Mouse (Mus musculus) forebrain, embryonic 13.5 days (tissue): ENCODE measurements around the gene Myo1e. TPM values are rescaled to one million over a fixed set of nuclear protein-coding genes. Genes with fewer than 3 reads are reported as not detected.

Source experiments
- ATAC-seq: fragments of 200-750 bp; cut with Nextera tagmentation; 2 replicates; pipeline ENCODE4 v1.8.0; 2017
- H3K27ac ChIP-seq: fragments of 300-500 bp; sonication (generic); 2 replicates; pipeline ENCODE4 v1.5.1; 2015; ENCODE audit warnings: inconsistent platforms, mild to moderate bottlenecking, moderate library complexity
- H3K27me3 ChIP-seq: fragments of 300-500 bp; sonication (generic); 2 replicates; pipeline ENCODE4 v1.6.1; 2015; ENCODE audit warnings: mild to moderate bottlenecking, inconsistent platforms
- H3K36me3 ChIP-seq: fragments of 300-500 bp; sonication (generic); 2 replicates; pipeline ENCODE4 v1.6.1; 2015; ENCODE audit warnings: mild to moderate bottlenecking, inconsistent platforms; ENCODE audit not compliant: poor library complexity, severe bottlenecking
- H3K4me1 ChIP-seq: fragments of 300-500 bp; sonication (generic); 2 replicates; pipeline ENCODE4 v1.6.1; 2015; ENCODE audit warnings: inconsistent platforms
- H3K4me2 ChIP-seq: fragments of 300-500 bp; sonication (generic); 2 replicates; pipeline ENCODE4 v1.6.1; 2015; ENCODE audit warnings: inconsistent platforms, mild to moderate bottlenecking, moderate library complexity
- H3K4me3 ChIP-seq: fragments of 300-500 bp; sonication (generic); 2 replicates; pipeline ENCODE4 v1.5.1; 2015; ENCODE audit warnings: mild to moderate bottlenecking, inconsistent platforms
- H3K9ac ChIP-seq: fragments of 300-500 bp; sonication (generic); 2 replicates; pipeline ENCODE4 v1.6.1; 2015; ENCODE audit warnings: mild to moderate bottlenecking, inconsistent platforms
- H3K9me3 ChIP-seq: fragments of 300-500 bp; sonication (generic); replicated peaks from 2 replicates; pipeline ENCODE4 v1.6.1; 2016; ENCODE audit warnings: inconsistent platforms
- WGBS: fragments of 180-500 bp; shearing (Covaris S2); methylation state at CpG from one replicate; pipeline ENCODE4 v1.1.7; 2015; 5-methylcytosine and 5-hydroxymethylcytosine counted together
- polyA plus RNA-seq: library from polyadenylated mRNA; unstranded; fragments of >200 nt; fragmentation: Nextera tagmentation; extraction: Ambion mirVana; gene quantifications from 2 replicates; pipeline ENCODE4 v1.2.1, GENCODE M21; 2015

Myo1e gene
- polyA plus RNA-seq, 1 experiment from 2014 or later: 5.1 TPM

DNA sequence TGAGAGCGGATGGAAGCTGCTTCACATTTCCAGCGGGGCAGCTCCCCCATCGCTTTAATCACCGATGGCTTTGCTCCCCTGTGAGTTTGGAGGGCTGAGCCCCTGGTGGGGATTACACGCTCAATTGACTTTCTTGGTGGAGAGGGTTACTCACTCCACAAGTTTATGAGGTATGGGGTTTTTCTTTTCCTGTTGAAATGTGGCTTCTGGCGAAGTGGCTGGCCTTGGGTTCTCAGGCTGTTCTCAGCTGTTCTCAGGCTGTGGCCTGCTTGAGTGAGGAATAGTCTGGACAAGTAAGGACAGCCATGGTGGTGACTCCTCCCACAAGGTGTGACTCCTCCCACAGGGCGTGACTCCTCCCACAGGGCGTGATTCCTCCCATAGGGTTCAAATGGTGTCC is 149.1 kb downstream of the Myo1e start:
- no peaks in the 10 kb centered on the region for H3K27me3 ChIP-seq
- H3K4me2 ChIP-seq: no peak overlapping the region
- WGBS: 45% methylated on average over 8 of the region's 8 CpGs
- ATAC-seq: no peak
- H3K9me3 ChIP-seq: peaks cover 6% of the 10 kb centered on the region
- no peak overlapping the region for H3K4me3 ChIP-seq
- H3K9ac ChIP-seq: no peak overlapping the region
- peaks cover 6% of the 10 kb centered on the region for H3K36me3 ChIP-seq
- H3K27ac ChIP-seq: no peak overlapping the region
- H3K4me1 ChIP-seq: no peaks in the 10 kb centered on the region

DNA sequence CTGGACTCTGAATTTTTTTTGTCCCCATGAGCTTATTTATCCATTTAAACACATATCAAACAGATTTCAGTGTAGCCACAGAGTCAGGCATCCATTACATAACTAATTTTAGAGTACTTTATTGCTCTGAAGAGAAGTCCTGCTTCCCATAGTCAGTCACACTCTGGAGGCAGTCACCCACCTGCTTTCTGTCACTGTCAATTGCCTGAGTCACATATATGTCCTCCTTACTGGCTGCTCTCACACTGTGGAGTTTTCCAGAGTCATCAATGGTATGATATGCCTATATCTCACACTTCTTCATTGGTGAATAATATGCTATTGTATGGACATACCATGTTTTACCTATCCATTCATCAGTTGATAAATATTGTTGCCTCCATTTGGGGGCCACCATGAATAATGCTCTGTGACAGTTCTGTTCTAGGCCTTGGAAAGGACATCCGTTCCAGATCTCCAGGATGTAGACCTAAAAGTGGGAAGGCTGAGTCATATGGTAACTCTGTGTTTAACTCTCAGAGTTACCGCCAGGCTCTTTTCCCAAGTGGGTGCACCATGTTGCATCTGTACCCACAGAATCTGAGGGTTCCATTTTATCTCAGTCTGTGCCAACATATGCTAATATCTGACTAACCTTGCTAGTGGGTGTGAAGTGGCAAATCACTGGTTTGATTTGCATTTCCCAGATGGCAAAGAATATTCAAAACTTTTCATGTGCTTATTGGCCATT is 152.4 kb downstream of the Myo1e start:
- H3K4me3 ChIP-seq: no peak overlapping the region
- H3K27ac ChIP-seq: no peak overlapping the region
- no peak for ATAC-seq
- H3K4me1 ChIP-seq: no peaks in the 10 kb centered on the region
- H3K27me3 ChIP-seq: no peaks in the 10 kb centered on the region
- H3K9ac ChIP-seq: no peak overlapping the region
- 96% methylated on average over 2 of the region's 2 CpGs for WGBS
- H3K36me3 ChIP-seq: peaks cover 7% of the 10 kb centered on the region; the same call in 1 of the 2 replicates
- peaks cover 6% of the 10 kb centered on the region for H3K9me3 ChIP-seq
- no peak overlapping the region for H3K4me2 ChIP-seq

DNA sequence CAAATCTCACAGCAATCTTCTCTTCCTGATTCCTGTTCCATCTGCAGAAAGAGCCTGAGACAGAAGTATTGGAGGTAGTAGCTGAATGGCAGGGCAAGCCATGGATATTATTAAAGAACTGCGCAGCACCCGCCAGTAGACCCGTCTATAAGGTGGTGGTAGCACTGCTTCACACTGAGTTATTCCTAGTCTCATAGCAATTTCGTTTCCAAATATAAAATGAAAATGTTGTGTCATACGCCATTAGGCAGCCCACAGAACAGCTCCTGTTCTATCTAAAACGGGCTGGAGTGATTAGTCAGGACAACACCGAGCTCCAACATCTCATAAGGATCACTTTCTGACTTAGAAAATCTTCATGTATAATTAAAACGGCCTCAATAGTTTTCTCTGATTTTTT is 157.6 kb downstream of the Myo1e start:
- WGBS: 93% methylated on average over 8 of the region's 8 CpGs
- no peak for ATAC-seq
- no peaks in the 10 kb centered on the region for H3K4me1 ChIP-seq

DNA sequence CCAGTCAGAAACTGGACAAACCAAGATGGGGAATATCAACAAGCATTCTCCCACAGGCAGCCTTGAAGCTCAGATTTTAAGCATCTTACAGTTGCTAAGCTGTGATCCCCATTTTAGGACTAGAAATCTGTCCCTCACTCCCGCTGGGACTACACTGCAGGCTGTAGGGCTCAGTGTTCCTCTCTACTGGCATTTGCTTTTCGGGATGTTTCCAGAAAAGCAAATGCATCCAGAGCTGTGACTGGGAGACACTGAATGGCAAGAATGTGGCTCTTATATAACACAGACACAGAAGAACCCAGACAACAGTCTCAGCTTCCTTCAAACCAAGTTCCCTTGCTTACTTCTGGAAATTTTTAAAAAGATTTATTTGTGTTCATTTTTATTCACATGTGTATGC is 158.8 kb downstream of the Myo1e start:
- Histone ChIP-seq H3K4me1 (no peaks in the 10 kb centered on the region), H3K4me3 (no peak overlapping the region), H3K4me2 (no peak overlapping the region), H3K27ac (no peak overlapping the region), H3K36me3 (peaks cover 13% of the 10 kb centered on the region; the same call in 1 of the 2 replicates), H3K27me3 (no peaks in the 10 kb centered on the region), H3K9ac (no peak overlapping the region), H3K9me3 (no peaks in the 10 kb centered on the region)
- 92% methylated on average over 2 of the region's 2 CpGs for WGBS
- ATAC-seq: no peak

More for the DNA sequence above, 157.6 kb downstream of the Myo1e start:
- Histone ChIP-seq H3K4me2 (no peak overlapping the region), H3K27ac (no peak overlapping the region), H3K9me3 (no peaks in the 10 kb centered on the region), H3K9ac (no peak overlapping the region), H3K4me3 (no peak overlapping the region), H3K36me3 (peaks cover 12% of the 10 kb centered on the region; the same call in 1 of the 2 replicates), H3K27me3 (no peaks in the 10 kb centered on the region)

DNA sequence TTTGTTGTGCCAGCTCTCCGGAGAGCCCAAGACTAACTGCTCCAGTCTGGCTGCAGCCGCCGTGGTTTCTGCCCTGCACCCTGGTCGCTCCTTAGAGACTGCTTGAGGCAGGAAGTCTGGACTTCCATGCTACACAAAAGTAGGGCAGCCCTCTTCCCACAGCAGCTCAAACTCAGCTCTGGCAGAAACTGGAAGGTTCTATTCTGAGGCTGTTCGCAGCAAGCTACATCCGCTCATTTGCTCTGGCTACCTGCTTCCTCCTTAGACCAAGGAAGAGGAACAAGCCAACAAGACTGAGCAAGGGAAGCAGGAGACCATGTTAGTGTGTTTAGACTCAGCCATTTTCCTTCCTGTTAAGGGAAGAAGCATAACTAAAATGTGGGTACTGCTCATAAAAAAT is 159.7 kb downstream of the Myo1e start:
- no peaks in the 10 kb centered on the region for H3K4me1 ChIP-seq
- WGBS: 92% methylated on average over 6 of the region's 6 CpGs
- H3K27ac ChIP-seq: no peak overlapping the region
- no peak for ATAC-seq
- no peak overlapping the region for H3K4me2 ChIP-seq
- H3K27me3 ChIP-seq: no peaks in the 10 kb centered on the region
- H3K9ac ChIP-seq: no peak overlapping the region
- H3K36me3 ChIP-seq: peaks cover 13% of the 10 kb centered on the region; the same call in 1 of the 2 replicates
- H3K9me3 ChIP-seq: no peaks in the 10 kb centered on the region
- no peak overlapping the region for H3K4me3 ChIP-seq

DNA sequence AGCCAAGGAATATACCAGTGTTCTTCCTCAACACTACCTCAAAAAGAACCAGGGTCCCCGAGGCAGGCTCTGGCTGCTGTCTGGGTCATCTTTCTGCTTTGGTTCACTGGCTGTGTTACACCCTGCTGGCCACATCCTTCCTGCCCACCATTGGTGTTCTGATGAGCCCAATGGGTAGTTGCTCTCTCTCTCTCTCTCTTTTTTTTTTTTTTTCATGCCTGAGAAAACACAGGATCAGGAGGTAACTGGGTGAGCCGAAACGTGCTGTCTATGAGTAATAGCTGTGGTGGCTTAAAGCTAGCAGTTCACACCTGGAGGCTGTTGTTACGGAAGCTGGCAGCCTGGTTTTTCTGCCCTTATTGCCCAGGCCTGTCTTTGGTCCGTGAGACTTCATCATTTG is 164.5 kb downstream of the Myo1e start:
- Histone ChIP-seq H3K4me1 (no peaks in the 10 kb centered on the region), H3K9ac (no peak overlapping the region), H3K9me3 (no peaks in the 10 kb centered on the region), H3K27ac (no peak overlapping the region), H3K4me3 (no peak overlapping the region), H3K27me3 (no peaks in the 10 kb centered on the region), H3K36me3 (peaks cover 8% of the 10 kb centered on the region; the same call in 1 of the 2 replicates), H3K4me2 (no peak overlapping the region)
- ATAC-seq: no peak
- WGBS: 72% methylated on average over 5 of the region's 5 CpGs

DNA sequence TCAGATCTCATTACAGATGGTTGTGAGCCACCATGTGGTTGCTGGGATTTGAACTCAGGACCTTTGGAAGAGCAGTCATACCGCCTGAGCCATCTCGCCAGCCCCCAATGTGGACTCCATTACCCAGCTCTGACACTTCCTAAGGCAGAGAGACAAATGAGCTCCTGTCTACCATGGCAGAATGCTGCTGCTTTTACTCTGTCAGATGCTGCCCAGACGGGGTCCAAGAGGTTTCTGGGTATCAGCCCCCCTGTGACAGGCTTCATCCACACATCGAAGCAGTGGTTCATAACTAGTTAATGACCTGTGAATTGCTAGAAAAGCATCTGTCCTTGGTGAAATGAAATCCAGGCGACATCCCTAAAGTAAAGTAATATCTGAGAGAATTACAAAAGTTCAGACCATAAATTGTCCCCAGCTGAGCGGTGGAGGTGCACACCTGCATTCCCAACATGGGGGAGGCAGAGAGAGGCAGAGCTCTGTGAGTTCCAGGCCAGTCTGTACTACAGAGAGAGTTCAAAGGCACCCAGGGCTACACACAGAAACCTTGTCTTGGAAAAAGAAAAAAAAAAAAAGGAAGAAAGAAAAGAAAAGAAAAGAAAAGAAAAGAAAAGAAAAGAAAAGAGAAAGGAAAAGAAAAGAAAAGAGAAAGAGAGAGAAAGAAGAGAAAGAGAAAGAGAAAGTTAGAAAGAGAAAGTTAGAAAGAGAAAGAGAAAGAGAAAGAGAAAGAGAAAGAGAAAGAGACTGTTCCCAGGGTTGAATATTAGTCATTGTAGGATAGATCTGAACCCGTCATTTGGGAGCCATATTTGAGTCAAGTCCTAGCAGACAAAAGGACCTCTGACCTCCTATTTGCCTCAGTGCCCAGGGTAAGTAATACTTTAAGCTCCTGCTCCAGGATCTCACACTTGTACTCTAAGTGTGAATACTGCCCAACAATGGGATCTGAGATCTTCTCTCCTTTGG is 172.6 kb downstream of the Myo1e start:
- H3K27me3 ChIP-seq: no peaks in the 10 kb centered on the region
- H3K4me2 ChIP-seq: no peak overlapping the region
- ATAC-seq: no peak
- H3K9ac ChIP-seq: no peak overlapping the region
- no peak overlapping the region for H3K27ac ChIP-seq
- WGBS: 87% methylated on average over 7 of the region's 7 CpGs
- H3K9me3 ChIP-seq: no peaks in the 10 kb centered on the region
- H3K4me3 ChIP-seq: no peak overlapping the region
- H3K4me1 ChIP-seq: no peaks in the 10 kb centered on the region
- 0 out of 2 replicates have a peak, but pooled peaks cover 1% of the 10 kb centered on the region for H3K36me3 ChIP-seq

DNA sequence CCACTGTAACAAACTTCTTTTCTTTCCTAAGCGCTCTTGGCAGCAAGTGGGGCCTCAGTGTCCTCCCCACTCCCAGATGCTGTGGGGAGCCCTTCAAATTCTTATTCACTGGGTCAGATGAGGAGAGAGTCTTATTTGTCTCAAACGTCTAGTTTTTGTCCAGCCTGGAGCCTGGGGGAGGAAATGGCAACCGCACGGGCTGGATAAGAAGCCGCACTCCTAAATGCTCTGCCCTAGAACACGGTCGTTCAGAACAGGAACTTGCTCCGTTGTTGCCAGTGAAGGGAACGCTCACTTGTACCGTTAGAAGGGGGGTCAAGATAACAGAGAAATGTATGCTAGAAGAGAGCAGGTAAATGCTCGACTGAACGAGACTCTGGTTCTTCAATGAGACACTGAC is 174.9 kb downstream of the Myo1e start:
- Histone ChIP-seq H3K4me3 (no peak overlapping the region), H3K36me3 (0 out of 2 replicates have a peak, but pooled peaks cover 5% of the 10 kb centered on the region), H3K27ac (no peak overlapping the region), H3K27me3 (no peaks in the 10 kb centered on the region), H3K4me1 (no peaks in the 10 kb centered on the region), H3K9ac (no peak overlapping the region), H3K9me3 (no peaks in the 10 kb centered on the region), H3K4me2 (no peak overlapping the region)
- WGBS: 85% methylated on average over 12 of the region's 12 CpGs
- no peak for ATAC-seq

DNA sequence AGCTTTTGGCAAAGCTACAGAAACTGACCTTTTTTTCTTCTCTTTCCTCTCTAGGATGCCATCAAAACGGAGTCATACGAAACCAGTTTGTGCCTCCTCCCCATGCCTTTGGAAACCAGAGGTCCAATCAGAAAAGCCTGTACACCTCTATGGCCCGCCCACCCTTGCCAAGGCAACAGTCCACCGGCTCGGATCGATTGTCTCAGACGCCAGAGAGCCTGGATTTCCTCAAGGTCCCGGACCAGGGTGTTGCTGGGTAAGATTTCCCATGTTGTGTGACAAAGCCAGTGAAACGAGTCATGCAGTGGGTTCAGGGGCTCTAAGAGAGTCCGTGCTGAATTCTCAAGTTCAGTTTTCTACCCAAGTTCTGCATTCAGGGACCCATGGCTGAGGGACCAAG is 176.6 kb downstream of the Myo1e start:
- 0 out of 2 replicates have a peak, but pooled peaks cover 5% of the 10 kb centered on the region for H3K36me3 ChIP-seq
- H3K9ac ChIP-seq: no peak overlapping the region
- 70% methylated on average over 10 of the region's 10 CpGs for WGBS

DNA sequence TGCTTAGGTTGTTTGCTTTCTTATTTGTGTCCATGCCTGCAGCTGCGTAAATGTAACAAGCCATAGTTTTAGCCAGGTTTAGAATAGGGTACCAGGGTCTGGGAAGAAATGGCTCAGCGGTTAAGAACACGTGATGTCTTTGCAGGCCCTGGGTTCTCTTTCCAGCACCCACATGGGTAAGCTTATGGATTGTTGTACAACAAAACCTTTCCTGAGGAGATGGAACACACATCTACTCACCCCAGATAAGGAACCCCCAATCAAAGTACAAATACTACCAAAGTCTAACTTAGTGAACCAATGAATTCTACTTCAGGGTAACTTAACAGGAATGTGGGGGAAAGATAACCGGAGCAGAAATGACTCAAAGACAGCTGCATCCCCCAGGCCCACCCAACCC is 177.3 kb downstream of the Myo1e start:
- Histone ChIP-seq H3K27ac (no peak overlapping the region), H3K9ac (no peak overlapping the region), H3K4me1 (no peaks in the 10 kb centered on the region), H3K27me3 (no peaks in the 10 kb centered on the region), H3K36me3 (0 out of 2 replicates have a peak, but pooled peaks cover 5% of the 10 kb centered on the region), H3K4me2 (no peak overlapping the region), H3K9me3 (no peaks in the 10 kb centered on the region), H3K4me3 (no peak overlapping the region)
- no peak for ATAC-seq
- WGBS: 94% methylated on average over 4 of the region's 4 CpGs

More for the DNA sequence above, 176.6 kb downstream of the Myo1e start:
- Histone ChIP-seq H3K4me1 (no peaks in the 10 kb centered on the region), H3K9me3 (no peaks in the 10 kb centered on the region), H3K27ac (no peak overlapping the region), H3K27me3 (no peaks in the 10 kb centered on the region), H3K4me3 (no peak overlapping the region), H3K4me2 (no peak overlapping the region)
- no peak for ATAC-seq

DNA sequence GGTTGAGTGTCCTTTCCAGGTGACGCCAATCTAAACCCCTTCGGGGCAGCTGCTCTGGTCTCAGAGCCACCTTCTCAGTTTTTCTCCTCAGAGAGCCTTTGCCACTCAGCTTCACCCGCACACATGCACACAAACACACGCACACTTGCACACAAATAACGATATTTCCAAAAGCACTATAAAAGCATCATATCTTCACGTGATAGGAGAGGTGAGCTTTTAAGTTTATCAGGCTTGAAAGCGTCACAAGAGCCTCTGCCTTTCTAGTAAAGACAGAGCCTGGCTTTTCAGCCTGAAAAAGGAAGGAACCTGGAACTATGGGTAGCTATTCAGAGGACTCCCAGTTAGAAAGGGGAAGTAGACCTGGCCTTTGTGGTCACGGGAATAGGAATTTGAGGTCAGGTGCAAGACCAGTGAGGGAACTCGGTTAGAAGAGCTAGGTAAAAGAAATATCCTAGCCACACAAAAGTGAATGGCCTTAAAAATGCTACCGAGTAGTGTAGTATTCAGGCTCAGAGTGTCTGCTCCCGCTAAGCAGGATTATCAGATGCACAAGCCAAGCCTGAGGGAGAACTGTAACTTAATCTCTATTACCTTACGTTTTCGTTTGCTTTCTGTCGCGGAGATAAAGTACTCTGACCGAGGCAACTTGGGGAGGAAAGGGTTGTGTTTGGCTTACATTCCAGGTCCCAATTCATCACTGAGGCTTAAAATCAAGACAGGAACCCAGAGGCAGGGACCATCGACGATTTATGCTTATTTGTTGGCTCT is 178.0 kb downstream of the Myo1e start:
- H3K4me1 ChIP-seq: no peaks in the 10 kb centered on the region
- H3K9ac ChIP-seq: no peak overlapping the region
- H3K9me3 ChIP-seq: no peaks in the 10 kb centered on the region
- ATAC-seq: no peak
- 0 out of 2 replicates have a peak, but pooled peaks cover 5% of the 10 kb centered on the region for H3K36me3 ChIP-seq
- no peak overlapping the region for H3K4me2 ChIP-seq
- H3K27me3 ChIP-seq: no peaks in the 10 kb centered on the region
- 91% methylated on average over 18 of the region's 18 CpGs for WGBS
- H3K4me3 ChIP-seq: no peak overlapping the region
- H3K27ac ChIP-seq: no peak overlapping the region
